20 mouse cellular contexts compared by ENCODE assay signal in genomic region chr12:12196627-12197026, GRCm38 (mm10).
A peak's percentile ranks its signal among the peaks of the same experiment; 100 is the strongest.
DNase-seq lines count a peak whose midpoint lies in the region; TF ChIP-seq lines count a peak whose summit lies in the region.
"Had no signal": no experiment of that assay in that cellular context is flagged by ENCODE, and none has a peak within 500 bp of the region (broad histone marks: within the 10 kb centered on the region; RNA-seq: fewer than 3 reads in every experiment).

No protein-coding gene starts in this region.

- no peak overlapping the region for H3K4me3 ChIP-seq in left cerebral cortex, adult 2 months
- H3K4me3 ChIP-seq: embryonic facial prominence, embryonic 10.5 days; embryonic facial prominence, embryonic 12.5 days; forebrain, embryonic 13.5 days; forebrain, embryonic 15.5 days had no signal

- peak overlapping the region; percentile 62; the same call in 1 of the 2 replicates for H3K27ac ChIP-seq in left cerebral cortex, adult 2 months
- H3K27ac ChIP-seq: embryonic facial prominence, embryonic 10.5 days; embryonic facial prominence, embryonic 12.5 days; forebrain, embryonic 13.5 days; forebrain, embryonic 15.5 days had no signal

- peak; percentile 10 for DNase-seq in gastrocnemius, postnatal 14 days
- no peak for DNase-seq in gastrocnemius, postnatal 10 days
- peak; percentile 40 for DNase-seq in heart, adult 11 months
- no peak for DNase-seq in heart, postnatal 14 days
- no peak for DNase-seq in left cerebral cortex, adult 2 months (ENCODE audit: extremely low spot score in 1 of 2, low spot score in 2 of 2)
- no peak for DNase-seq in left cerebral cortex, adult 9 months (ENCODE audit: low spot score in 2 of 2)
- peak; percentile 66 for DNase-seq in brain, adult 2 months (ENCODE audit: low read depth, low spot score)
- no peak for DNase-seq in spleen, postnatal 4 days (ENCODE audit: low spot score in 2 of 2)
- DNase-seq: adrenal gland, adult 2 months; adrenal gland, postnatal 10 days; adrenal gland, postnatal 25 days; cerebellum, adult 11-12 months; cerebellum, adult 2 months; cerebellum, adult 9-10 months; cerebellum, postnatal 10 days; cerebellum, postnatal 25 days had no signal

- no peak for TF ChIP-seq CTCF in left cerebral cortex, adult 2 months (IDR thresholded peaks at IDR 0.05)

- intact Hi-C loops in gastrocnemius, postnatal 14 days (cut with DNase I; ENCODE audit: low total_unique reads) = no loop called here
- intact Hi-C loops in heart, postnatal 14 days (cut with DNase I) = no loop called here
- intact Hi-C loops in left cerebral cortex, adult 2 months (cut with DNase I) = loop anchor here (1.0 kb wide), 1 partner anchor 66 kb away; the partner anchor contains the start of gene Fam49a

Comparison
In these comparisons a context has a peak if more than half of its experiments do, and no peak if none do; other contexts are left out.
1. DNase-seq: peak in gastrocnemius, postnatal 14 days (single experiment), heart, adult 11 months (single experiment) and brain, adult 2 months (single experiment); none in gastrocnemius, postnatal 10 days (single experiment), heart, postnatal 14 days (0 of 2), left cerebral cortex, adult 2 months (0 of 2), left cerebral cortex, adult 9 months (0 of 2) and spleen, postnatal 4 days (0 of 2).